Mouse (Mus musculus) small intestine, adult 2 months (tissue): ENCODE results near the gene Akt2. TPM values are rescaled to one million over a fixed set of nuclear protein-coding genes. Genes with fewer than 3 reads are reported as not detected.

Source experiments
- H3K27ac ChIP-seq: fragments of 200-500 bp; 2 replicates; pipeline ENCODE4 v1.5.1; 2012; ENCODE audit warnings: low read depth, low read length, control low read depth, inconsistent platforms; ENCODE audit not compliant: insufficient read depth
- H3K27me3 ChIP-seq: fragments of 200-500 bp; 2 replicates; pipeline ENCODE4 v1.6.1; 2012; ENCODE audit warnings: mild to moderate bottlenecking, moderate library complexity, low read length, inconsistent platforms; ENCODE audit not compliant: control insufficient read depth, insufficient read depth
- H3K36me3 ChIP-seq: fragments of 200-500 bp; 2 replicates; pipeline ENCODE4 v1.6.1; 2012; ENCODE audit warnings: mild to moderate bottlenecking, low read length, control low read depth, inconsistent platforms; ENCODE audit not compliant: control insufficient read depth, insufficient read depth
- H3K4me1 ChIP-seq: fragments of 200-500 bp; 2 replicates; pipeline ENCODE4 v1.6.1; 2012; ENCODE audit warnings: low read length, inconsistent platforms, mixed read lengths; ENCODE audit not compliant: control insufficient read depth, insufficient read depth, insufficient read length
- H3K4me3 ChIP-seq: fragments of 200-500 bp; 2 replicates; pipeline ENCODE4 v1.5.1; 2012; ENCODE audit warnings: low read depth, mild to moderate bottlenecking, control low read depth, inconsistent platforms, low read length, moderate library complexity
- CTCF ChIP-seq: fragments of 200-500 bp; IDR thresholded peaks from 2 replicates; pipeline ENCODE4 v1.5.1; 2012; ENCODE audit warnings: low read depth, mild to moderate bottlenecking, control low read depth, inconsistent platforms, low read length, moderate library complexity, mixed read lengths; ENCODE audit not compliant: insufficient replicate concordance, insufficient read length; ENCODE audit errors: extremely low read depth
- POLR2A ChIP-seq: fragments of 200-500 bp; IDR thresholded peaks from 2 replicates; pipeline ENCODE4 v1.6.1; 2012; ENCODE audit warnings: low read depth, mild to moderate bottlenecking, control low read depth, inconsistent platforms, low read length, moderate library complexity
- WGBS: fragments of 180-500 bp; shearing (Covaris S2); methylation state at CpG from one replicate; pipeline ENCODE4 v1.1.7; 2018; 5-methylcytosine and 5-hydroxymethylcytosine counted together
- polyA plus RNA-seq: library from polyadenylated mRNA; depleted of rRNA; stranded (reverse); fragments of >200 nt; gene quantifications from 2 replicates; pipeline ENCODE4 v1.2.3, GENCODE M21; 2012

Gene Akt2
- polyA plus RNA-seq, 1 experiment, result 34.1 TPM

- Histone ChIP-seq H3K27ac (no peak overlapping the region), H3K36me3 (no peaks in the 10 kb centered on the region), H3K4me1 (no peaks in the 10 kb centered on the region; the same call in 1 of the 2 replicates), H3K27me3 (peaks cover 22% of the 10 kb centered on the region), H3K4me3 (no peak overlapping the region)
- TF ChIP-seq POLR2A (no peak), CTCF (no peak)
- WGBS, result 56% methylated on average over 11 of the region's 11 CpGs
Observed at GRCm38 (mm10) chr7:27655545-27655944, 64.2 kb downstream of the Akt2 start.

GRCm38 (mm10) chr7:27656600-27656999, 65.2 kb downstream of the Akt2 start:
- no peaks in the 10 kb centered on the region for H3K36me3 ChIP-seq
- peaks cover 22% of the 10 kb centered on the region for H3K27me3 ChIP-seq
- WGBS, result 91% methylated on average over 16 of the region's 16 CpGs
- no peak overlapping the region for H3K27ac ChIP-seq
- no peak overlapping the region for H3K4me3 ChIP-seq
- H3K4me1 ChIP-seq, result no peaks in the 10 kb centered on the region; the same call in 1 of the 2 replicates
- TF ChIP-seq CTCF (no peak), POLR2A (no peak)

DNA sequence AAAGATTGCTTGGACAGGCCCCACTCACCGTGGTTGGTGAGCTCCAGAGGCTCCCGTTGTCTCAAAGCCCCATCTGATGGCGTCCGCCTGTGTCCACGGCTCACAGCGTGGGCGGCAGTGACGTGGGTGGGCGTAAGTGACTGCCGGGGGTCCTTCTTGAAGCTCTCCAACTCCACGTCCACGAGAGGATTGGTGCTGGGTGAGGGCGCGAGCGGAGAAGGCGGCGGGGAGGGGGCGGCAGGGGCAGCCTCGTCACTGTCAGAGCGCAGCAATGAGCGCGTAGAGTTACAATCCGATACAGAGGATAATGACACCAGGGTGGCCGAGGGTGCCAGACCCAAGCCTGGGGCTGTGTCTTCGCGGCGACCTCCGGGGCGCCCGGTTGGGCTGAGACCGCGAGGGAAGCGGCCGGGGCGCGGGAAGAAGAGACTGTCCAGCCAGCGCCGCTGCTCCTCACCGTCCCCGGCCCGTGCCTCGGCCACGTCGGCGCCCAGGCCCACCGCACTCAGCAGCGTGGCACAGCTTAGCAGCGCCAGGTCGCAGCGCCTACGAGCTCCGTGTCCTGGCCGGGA, 66.6 kb downstream of the Akt2 start:
- Histone ChIP-seq H3K27me3 (peaks cover 21% of the 10 kb centered on the region), H3K36me3 (no peaks in the 10 kb centered on the region), H3K27ac (no peak overlapping the region), H3K4me3 (no peak overlapping the region), H3K4me1 (no peaks in the 10 kb centered on the region; the same call in 1 of the 2 replicates)
- TF ChIP-seq CTCF (no peak), POLR2A (no peak)
- 52% methylated on average over 53 of the region's 53 CpGs for WGBS

DNA sequence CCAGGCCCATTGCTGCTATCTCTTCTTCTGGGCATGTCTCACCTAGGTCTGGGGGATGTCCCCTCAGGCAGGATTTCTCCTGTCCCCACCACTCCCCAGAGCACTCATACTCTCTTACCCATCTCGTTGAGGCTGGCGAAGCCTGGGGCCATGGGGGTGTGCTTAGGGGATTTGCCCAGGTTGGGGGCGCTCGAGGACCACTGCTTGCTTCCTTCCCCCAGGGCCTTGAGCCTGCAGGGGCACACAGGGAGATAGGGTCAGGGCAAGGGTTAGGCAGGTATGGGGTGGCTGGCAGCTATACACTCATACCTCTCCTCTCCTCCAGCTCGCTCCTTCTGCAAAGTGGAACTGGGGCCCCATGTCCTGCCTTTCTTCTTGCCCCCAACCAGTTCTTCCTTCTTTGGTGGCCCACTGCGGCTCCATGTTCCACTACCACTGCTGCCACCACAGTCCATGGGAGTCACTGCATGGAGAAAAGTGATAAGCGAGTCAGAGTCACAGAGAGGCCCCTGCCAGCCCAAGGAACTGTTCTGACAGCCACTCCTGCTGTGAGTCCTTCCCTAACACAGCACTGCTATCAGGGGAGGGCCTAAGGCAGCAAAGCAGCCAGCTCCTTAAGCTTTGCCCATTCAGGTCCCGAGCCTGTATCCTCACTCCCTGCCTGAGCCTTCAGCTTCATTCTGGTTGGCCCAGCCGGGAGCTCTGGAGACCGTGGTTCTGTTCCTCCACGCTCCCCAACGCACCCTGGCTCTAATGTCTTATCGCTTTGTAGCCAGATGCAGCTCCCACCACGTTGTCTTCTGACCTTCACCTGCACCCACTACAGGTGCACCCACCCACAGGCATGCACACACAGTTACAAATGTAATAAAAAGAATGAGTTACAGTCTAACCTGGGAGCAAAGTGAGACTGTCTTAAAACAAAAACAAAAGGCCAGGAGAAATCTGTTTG, 67.6 kb downstream of the Akt2 start:
- Histone ChIP-seq H3K27ac (no peak overlapping the region), H3K4me1 (no peaks in the 10 kb centered on the region; the same call in 1 of the 2 replicates), H3K36me3 (no peaks in the 10 kb centered on the region), H3K27me3 (peaks cover 10% of the 10 kb centered on the region), H3K4me3 (no peak overlapping the region)
- TF ChIP-seq POLR2A, result no peak
- TF ChIP-seq CTCF, result no peak
- 65% methylated on average over 14 of the region's 14 CpGs for WGBS

- no peak for TF ChIP-seq CTCF
- TF ChIP-seq POLR2A, result no peak
- no peaks in the 10 kb centered on the region for H3K36me3 ChIP-seq
- no peak overlapping the region for H3K27ac ChIP-seq
- H3K4me1 ChIP-seq, result no peaks in the 10 kb centered on the region
- 85% methylated on average over 4 of the region's 4 CpGs for WGBS
- no peaks in the 10 kb centered on the region for H3K27me3 ChIP-seq
- H3K4me3 ChIP-seq, result no peak overlapping the region
Observed at GRCm38 (mm10) chr7:27662038-27662437, 70.7 kb downstream of the Akt2 start.

DNA sequence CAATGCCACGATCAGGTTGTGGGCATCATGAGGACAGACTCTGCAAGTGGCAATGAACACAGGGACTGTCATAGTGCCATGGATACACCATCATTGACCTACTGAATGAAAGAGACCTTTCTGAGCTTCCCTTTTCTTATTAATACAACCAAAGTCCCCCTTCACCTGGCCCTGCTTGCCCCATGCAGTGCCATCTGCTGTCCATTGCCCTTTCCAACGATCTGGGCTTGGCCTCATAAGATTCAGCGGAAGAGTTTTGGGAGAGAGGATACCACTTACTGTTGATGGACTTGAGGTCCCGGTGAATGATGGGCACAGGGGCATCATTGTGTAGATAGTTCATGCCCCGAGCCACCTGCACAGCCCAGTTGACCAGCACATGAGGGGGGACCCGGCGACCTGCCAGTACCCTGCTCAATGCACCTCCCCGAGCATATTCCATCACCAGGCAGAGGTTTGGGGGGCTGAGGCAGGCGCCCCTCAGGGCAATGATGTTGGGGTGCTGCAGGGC, 81.8 kb downstream of the Akt2 start:
- H3K4me1 ChIP-seq, result peaks cover 14% of the 10 kb centered on the region

More for the DNA sequence above, 81.8 kb downstream of the Akt2 start:
- TF ChIP-seq CTCF (no peak), POLR2A (no peak)
- no peak overlapping the region for H3K27ac ChIP-seq
- H3K27me3 ChIP-seq, result no peaks in the 10 kb centered on the region
- H3K36me3 ChIP-seq, result no peaks in the 10 kb centered on the region
- H3K4me3 ChIP-seq, result peak overlapping the region; percentile 84
- 45% methylated on average over 9 of the region's 9 CpGs for WGBS
